Mouse (Mus musculus) kidney, embryonic 15.5 days (tissue): Measurements from ENCODE around the gene Mslnl. TPM values are rescaled to one million over a fixed set of nuclear protein-coding genes. Genes with fewer than 3 reads are reported as not detected.

Source experiments
- ATAC-seq: fragments of 200-750 bp; cut with Nextera tagmentation; replicated peaks from 2 replicates; pipeline ENCODE4 v1.8.0; 2017; ENCODE audit warnings: moderate TSS enrichment; ENCODE audit not compliant: low FRiP score
- H3K27ac ChIP-seq: fragments of 300-500 bp; sonication (generic); 2 replicates; pipeline ENCODE4 v1.5.1; 2015; ENCODE audit warnings: mild to moderate bottlenecking, inconsistent platforms
- H3K27me3 ChIP-seq: fragments of 300-500 bp; sonication (generic); 2 replicates; pipeline ENCODE4 v1.6.1; 2015; ENCODE audit warnings: inconsistent platforms
- H3K36me3 ChIP-seq: fragments of 300-500 bp; sonication (generic); 2 replicates; pipeline ENCODE4 v1.6.1; 2015; ENCODE audit warnings: inconsistent platforms
- H3K4me1 ChIP-seq: fragments of 300-500 bp; sonication (generic); 2 replicates; pipeline ENCODE4 v1.6.1; 2015; ENCODE audit warnings: inconsistent platforms
- H3K4me2 ChIP-seq: fragments of 300-500 bp; sonication (generic); 2 replicates; pipeline ENCODE4 v1.6.1; 2015; ENCODE audit warnings: moderate library complexity, mild to moderate bottlenecking, inconsistent platforms
- H3K4me3 ChIP-seq: fragments of 300-500 bp; sonication (generic); replicated peaks from 2 replicates; pipeline ENCODE4 v1.5.1; 2015; ENCODE audit warnings: mild to moderate bottlenecking, inconsistent platforms
- H3K9ac ChIP-seq: fragments of 300-500 bp; sonication (generic); 2 replicates; pipeline ENCODE4 v1.6.1; 2015; ENCODE audit warnings: mild to moderate bottlenecking, inconsistent platforms
- H3K9me3 ChIP-seq: fragments of 300-500 bp; sonication (generic); replicated peaks from 2 replicates; pipeline ENCODE4 v1.6.1; 2016; ENCODE audit warnings: inconsistent platforms
- WGBS: fragments of 180-500 bp; shearing (Covaris S2); methylation state at CpG from one replicate; pipeline ENCODE4 v1.1.7; 2015; ENCODE audit warnings: mixed read lengths; 5-methylcytosine and 5-hydroxymethylcytosine counted together
- polyA plus RNA-seq: library from polyadenylated mRNA; unstranded; fragments of >200 nt; fragmentation: Nextera tagmentation; extraction: Ambion mirVana; gene quantifications from 2 replicates; pipeline ENCODE4 v1.2.1, GENCODE M21; 2015

Mslnl gene
- 0.08 TPM in 1 of 2 replicates, not detected in the other for polyA plus RNA-seq

GRCm38 (mm10) chr17:25735745-25736144, at the start of gene Mslnl:
TSS of gene Mslnl (plus strand) at chr17:25736042.
- Histone ChIP-seq H3K4me2 (no peak within 1 kb of the TSS), H3K9ac (no peak within 1 kb of the TSS), H3K27ac (no peak within 1 kb of the TSS), H3K9me3 (no peaks in the 10 kb centered on the region), H3K36me3 (peaks cover 8% of the 10 kb centered on the region; the same call in 1 of the 2 replicates), H3K4me3 (no peak within 1 kb of the TSS), H3K4me1 (no peaks in the 10 kb centered on the region), H3K27me3 (no peaks in the 10 kb centered on the region)
- 63% methylated on average over 3 of the region's 3 CpGs for WGBS
- no peak for ATAC-seq

GRCm38 (mm10) chr17:25686323-25686722, 49.5 kb upstream of the Mslnl start:
- H3K4me3 ChIP-seq = no peak overlapping the region
- no peak overlapping the region for H3K27ac ChIP-seq
- H3K36me3 ChIP-seq = no peaks in the 10 kb centered on the region
- H3K27me3 ChIP-seq = peaks cover 10% of the 10 kb centered on the region; the same call in 1 of the 2 replicates
- no peak for ATAC-seq
- H3K4me2 ChIP-seq = no peak overlapping the region
- WGBS = 47% methylated on average over 7 of the region's 7 CpGs
- no peaks in the 10 kb centered on the region for H3K9me3 ChIP-seq
- no peaks in the 10 kb centered on the region for H3K4me1 ChIP-seq
- H3K9ac ChIP-seq = no peak overlapping the region

- Histone ChIP-seq H3K9me3 (no peaks in the 10 kb centered on the region), H3K4me2 (no peak overlapping the region), H3K36me3 (no peaks in the 10 kb centered on the region), H3K4me3 (no peak overlapping the region), H3K9ac (no peak overlapping the region), H3K27me3 (peaks cover 10% of the 10 kb centered on the region; the same call in 1 of the 2 replicates), H3K4me1 (no peaks in the 10 kb centered on the region), H3K27ac (no peak overlapping the region)
- WGBS = 73% methylated on average over 4 of the region's 4 CpGs
- ATAC-seq = no peak
Observed at GRCm38 (mm10) chr17:25688922-25689321, 46.9 kb upstream of the Mslnl start.

GRCm38 (mm10) chr17:25696263-25696662, 39.6 kb upstream of the Mslnl start:
- Histone ChIP-seq H3K9ac (no peak overlapping the region), H3K27ac (no peak overlapping the region), H3K4me1 (no peaks in the 10 kb centered on the region), H3K27me3 (0 out of 2 replicates have a peak, but pooled peaks cover 3% of the 10 kb centered on the region), H3K36me3 (no peaks in the 10 kb centered on the region), H3K9me3 (no peaks in the 10 kb centered on the region), H3K4me3 (no peak overlapping the region), H3K4me2 (no peak overlapping the region)
- 25% methylated on average over 1 of the region's 1 CpGs for WGBS
- ATAC-seq = no peak

- 10% methylated on average over 7 of the region's 7 CpGs for WGBS
- Histone ChIP-seq H3K27me3 (0 out of 2 replicates have a peak, but pooled peaks cover 3% of the 10 kb centered on the region), H3K9ac (no peak overlapping the region), H3K4me3 (no peak overlapping the region), H3K9me3 (no peaks in the 10 kb centered on the region), H3K4me1 (no peaks in the 10 kb centered on the region), H3K36me3 (no peaks in the 10 kb centered on the region), H3K27ac (no peak overlapping the region), H3K4me2 (no peak overlapping the region)
- ATAC-seq = 0 out of 2 replicates have a peak, but pooled peaks have one; percentile 62
Observed at GRCm38 (mm10) chr17:25698446-25698845, 37.4 kb upstream of the Mslnl start.

- Histone ChIP-seq H3K9ac (no peak overlapping the region), H3K27me3 (0 out of 2 replicates have a peak, but pooled peaks cover 3% of the 10 kb centered on the region), H3K36me3 (no peaks in the 10 kb centered on the region), H3K27ac (no peak overlapping the region), H3K4me3 (no peak overlapping the region), H3K4me2 (no peak overlapping the region), H3K4me1 (no peaks in the 10 kb centered on the region), H3K9me3 (no peaks in the 10 kb centered on the region)
- no peak for ATAC-seq
- 62% methylated on average over 9 of the region's 9 CpGs for WGBS
Observed at GRCm38 (mm10) chr17:25700863-25701496, 34.9 kb upstream of the Mslnl start.

- no peak overlapping the region for H3K27ac ChIP-seq
- H3K4me2 ChIP-seq = no peak overlapping the region
- ATAC-seq = no peak
- WGBS = 95% methylated on average over 2 of the region's 2 CpGs
- no peaks in the 10 kb centered on the region for H3K4me1 ChIP-seq
- no peaks in the 10 kb centered on the region for H3K9me3 ChIP-seq
- H3K36me3 ChIP-seq = no peaks in the 10 kb centered on the region
- H3K27me3 ChIP-seq = peaks cover 3% of the 10 kb centered on the region
- H3K9ac ChIP-seq = no peak overlapping the region
- H3K4me3 ChIP-seq = no peak overlapping the region
Observed at GRCm38 (mm10) chr17:25709994-25710393, 25.8 kb upstream of the Mslnl start.

- peaks cover 13% of the 10 kb centered on the region for H3K27me3 ChIP-seq
- H3K9ac ChIP-seq = no peak overlapping the region
- H3K36me3 ChIP-seq = no peaks in the 10 kb centered on the region
- H3K9me3 ChIP-seq = no peaks in the 10 kb centered on the region
- 76% methylated on average over 4 of the region's 4 CpGs for WGBS
- no peak overlapping the region for H3K4me2 ChIP-seq
- no peak overlapping the region for H3K4me3 ChIP-seq
- ATAC-seq = no peak
- H3K27ac ChIP-seq = no peak overlapping the region
- H3K4me1 ChIP-seq = peaks cover 1% of the 10 kb centered on the region; the same call in 1 of the 2 replicates
Observed at GRCm38 (mm10) chr17:25711136-25711535, 24.7 kb upstream of the Mslnl start.

- H3K4me1 ChIP-seq = peaks cover 21% of the 10 kb centered on the region
- ATAC-seq = no peak
- no peak overlapping the region for H3K9ac ChIP-seq
- H3K9me3 ChIP-seq = no peaks in the 10 kb centered on the region
- peaks cover 41% of the 10 kb centered on the region for H3K27me3 ChIP-seq
- no peak overlapping the region for H3K27ac ChIP-seq
- no peak overlapping the region for H3K4me2 ChIP-seq
- H3K36me3 ChIP-seq = peaks cover 17% of the 10 kb centered on the region
- 65% methylated on average over 3 of the region's 3 CpGs for WGBS
- no peak overlapping the region for H3K4me3 ChIP-seq
Observed at GRCm38 (mm10) chr17:25715627-25716026, 20.2 kb upstream of the Mslnl start.

- no peak overlapping the region for H3K27ac ChIP-seq
- ATAC-seq = no peak
- peaks cover 21% of the 10 kb centered on the region for H3K4me1 ChIP-seq
- H3K9me3 ChIP-seq = no peaks in the 10 kb centered on the region
- peaks cover 41% of the 10 kb centered on the region for H3K27me3 ChIP-seq
- 4% methylated on average over 6 of the region's 6 CpGs for WGBS
- H3K36me3 ChIP-seq = peaks cover 22% of the 10 kb centered on the region
- H3K4me2 ChIP-seq = 0 out of 2 replicates have a peak overlapping the region, but pooled peaks have one; percentile 91
- no peak overlapping the region for H3K9ac ChIP-seq
- no peak overlapping the region for H3K4me3 ChIP-seq
Observed at GRCm38 (mm10) chr17:25716130-25716529, 19.7 kb upstream of the Mslnl start.

- peaks cover 41% of the 10 kb centered on the region for H3K27me3 ChIP-seq
- no peaks in the 10 kb centered on the region for H3K9me3 ChIP-seq
- WGBS = 2% methylated on average over 42 of the region's 45 CpGs
- H3K4me2 ChIP-seq = peak within 1 kb of the TSS; percentile 91
- ATAC-seq = peak; percentile 74; the same call in 1 of the 2 replicates
- H3K27ac ChIP-seq = no peak within 1 kb of the TSS
- H3K9ac ChIP-seq = peak within 1 kb of the TSS; percentile 53
- H3K4me3 ChIP-seq = peak within 1 kb of the TSS; percentile 46
- H3K36me3 ChIP-seq = peaks cover 31% of the 10 kb centered on the region
- peaks cover 21% of the 10 kb centered on the region for H3K4me1 ChIP-seq
Observed at GRCm38 (mm10) chr17:25716711-25717637, 18.9 kb upstream of the Mslnl start, which contains the start of gene Gng13. TSS of gene Gng13 (plus strand) at chr17:25717171.

GRCm38 (mm10) chr17:25717691-25718090, 18.2 kb upstream of the Mslnl start:
- H3K27me3 ChIP-seq = peaks cover 41% of the 10 kb centered on the region
- ATAC-seq = no peak
- peak overlapping the region; percentile 46 for H3K4me3 ChIP-seq
- peaks cover 38% of the 10 kb centered on the region for H3K36me3 ChIP-seq
- H3K9ac ChIP-seq = peak overlapping the region; percentile 53
- peak overlapping the region; percentile 91 for H3K4me2 ChIP-seq
- H3K4me1 ChIP-seq = peaks cover 21% of the 10 kb centered on the region
- no peaks in the 10 kb centered on the region for H3K9me3 ChIP-seq
- H3K27ac ChIP-seq = no peak overlapping the region
- 5% methylated on average over 6 of the region's 6 CpGs for WGBS
